Mouse (Mus musculus): ENCODE measurements at regions not wholly inside any gene's neighbourhood (a gene's known extent, or its start where the extent isn't known, plus 50 kb on each side); places are given as distances from the start of the nearest gene placed in this dataset.

- no peak for DNase-seq
Measured at GRCm38 (mm10) chr17:62058016-62058415, 823.1 kb downstream of the Efna5 start.

GRCm38 (mm10) chr17:62054801-62055200 lies 826.3 kb downstream of the Efna5 start:
- no peak for DNase-seq

GRCm38 (mm10) chr17:62048989-62049388 lies 832.1 kb downstream of the Efna5 start:
- no peak for DNase-seq

GRCm38 (mm10) chr17:62030614-62031013 lies 850.5 kb downstream of the Efna5 start:
- no peak for DNase-seq

Measured in cerebellum, adult 11 months (tissue).